Mouse (Mus musculus) embryonic fibroblast, embryonic 13.5 days (primary cell): ENCODE results near the gene Nsmce1.

Experiments used
- CTCF ChIP-seq: IDR thresholded peaks from 2 replicates; pipeline ENCODE4 v1.5.1; 2011; ENCODE audit warnings: mild to moderate bottlenecking, control low read depth, low read length, moderate library complexity, borderline replicate concordance; ENCODE audit not compliant: insufficient read depth
- POLR2A ChIP-seq: IDR thresholded peaks from 2 replicates; pipeline ENCODE4 v1.6.1; 2011; ENCODE audit warnings: low read depth, mild to moderate bottlenecking, control low read depth, low read length, moderate library complexity

GRCm38 (mm10) chr7:125523051-125523450 is 31.7 kb upstream of the Nsmce1 start:
- TF ChIP-seq CTCF (no peak), POLR2A (no peak)
